Mouse (Mus musculus): ENCODE measurements around the gene Tcstv3. TPM values are rescaled to one million over a fixed set of nuclear protein-coding genes. Genes with fewer than 3 reads are reported as not detected.

Tcstv3 gene
- polyA plus RNA-seq, 1 experiment from 2014 or later = not detected

DNA sequence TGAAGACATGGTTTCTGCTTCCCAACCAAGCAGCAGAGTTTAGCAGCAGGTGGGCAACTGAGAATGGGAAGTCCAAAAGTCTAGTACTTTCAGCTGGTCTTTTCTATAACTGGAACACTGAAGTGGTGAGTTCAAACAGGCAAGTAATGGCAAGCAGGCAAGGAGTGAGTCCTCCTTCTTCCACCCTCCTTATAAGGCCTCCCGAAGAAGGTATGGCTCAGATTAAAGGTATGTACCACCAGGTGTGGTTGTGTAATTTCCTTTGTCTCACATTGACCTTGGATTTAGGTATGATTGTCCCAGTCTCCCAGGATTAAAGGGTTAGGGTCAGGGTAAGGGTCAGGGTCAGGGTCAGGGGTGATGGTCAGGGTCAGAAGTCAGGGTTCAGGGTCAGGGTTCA lies 4.0 kb downstream of the Tcstv3 start:
- 80% methylated on average over 1 of the region's 1 CpGs for WGBS
- no peak for ATAC-seq (replicated peaks; ENCODE audit: low FRiP score)

More for the DNA sequence above, 4.0 kb downstream of the Tcstv3 start:
- no peak for DNase-seq (ENCODE audit: low spot score)
- no peak overlapping the region for H3K4me2 ChIP-seq (ENCODE audit: low read depth, low read length, severe bottlenecking)
- H3K36me3 ChIP-seq (ENCODE audit: control insufficient read depth, insufficient read depth, low read length) = no peaks in the 10 kb centered on the region
- H3K9me3 ChIP-seq (ENCODE audit: control insufficient read depth, low read length) = no peaks in the 10 kb centered on the region
- no peaks in the 10 kb centered on the region for H3K4me1 ChIP-seq (replicated peaks; ENCODE audit: control insufficient read depth, insufficient read depth, low read length)
- no peak overlapping the region for H3K27ac ChIP-seq (ENCODE audit: low read depth, low read length)
- H3K9ac ChIP-seq (ENCODE audit: low read length) = no peak overlapping the region
- no peak overlapping the region for H3K4me3 ChIP-seq (ENCODE audit: low read depth, low read length)
- no peaks in the 10 kb centered on the region for H3K27me3 ChIP-seq (ENCODE audit: control insufficient read depth, insufficient read depth, low read length)

Other genes with a start within 250 kb of the Tcstv3 start
- gene Gm20767, start 176.6 kb upstream of the Tcstv3 start, polyA plus RNA-seq (2014; fragmentation: Nextera tagmentation; extraction: Ambion mirVana) = not detected in 2 replicates
- not detected in 2 replicates for gene Gm21818, start 144.4 kb upstream of the Tcstv3 start, polyA plus RNA-seq (2014; fragmentation: Nextera tagmentation; extraction: Ambion mirVana)
- gene Gm21762, start 100.9 kb upstream of the Tcstv3 start, polyA plus RNA-seq (2014; fragmentation: Nextera tagmentation; extraction: Ambion mirVana) = not detected in 2 replicates
- not detected in 2 replicates for gene Gm21731, start 77.8 kb upstream of the Tcstv3 start, polyA plus RNA-seq (2014; fragmentation: Nextera tagmentation; extraction: Ambion mirVana)
- not detected in 2 replicates for gene AF067061, start 53.8 kb upstream of the Tcstv3 start, polyA plus RNA-seq (2014; fragmentation: Nextera tagmentation; extraction: Ambion mirVana)
- 0.23 TPM in 1 of 2 replicates, not detected in the other for gene BC147527, start 16.5 kb upstream of the Tcstv3 start, polyA plus RNA-seq (2014; fragmentation: Nextera tagmentation; extraction: Ambion mirVana)

Measured in forebrain, embryonic 11.5 days (tissue).